Mouse (Mus musculus) bone marrow macrophage, adult 2 months (primary cell): ENCODE data around the gene Kcna5.

ENCODE experiments used
- CTCF ChIP-seq: IDR thresholded peaks from 2 replicates; pipeline ENCODE4 v1.5.1; 2012; ENCODE audit warnings: low read depth, mild to moderate bottlenecking, low read length, moderate library complexity
- POLR2A ChIP-seq: IDR thresholded peaks from 2 replicates; pipeline ENCODE4 v1.6.1; 2012; ENCODE audit warnings: mild to moderate bottlenecking, low read depth, low read length, borderline replicate concordance

GRCm38 (mm10) chr6:126500088-126500487 is 35.1 kb downstream of the Kcna5 start:
- TF ChIP-seq POLR2A (no peak), CTCF (peak; percentile 74)
